Mouse (Mus musculus): ENCODE measurements around the gene Prss57.

GRCm38 (mm10) chr10:79788386-79789158, 2.2 kb downstream of the Prss57 start:
- TF ChIP-seq CTCF (IDR thresholded peaks at IDR 0.05; ENCODE audit: low read depth) (peak; percentile 90), EP300 (IDR thresholded peaks at IDR 0.05; ENCODE audit: low read depth) (no peak)

All from liver, postnatal 0 days (tissue).